Mouse (Mus musculus) hindbrain, embryonic 14.5 days (tissue): ENCODE results near the gene Rai1. TPM values are rescaled to one million over a fixed set of nuclear protein-coding genes. Genes with fewer than 3 reads are reported as not detected.

Experiments used
- ATAC-seq: fragments of 200-750 bp; cut with Nextera tagmentation; 2 replicates; pipeline ENCODE4 v1.8.0; 2017; ENCODE audit warnings: moderate number of reproducible peaks, mild to moderate bottlenecking, moderate TSS enrichment, moderate library complexity; ENCODE audit not compliant: low FRiP score
- DNase-seq: peaks from one replicate; pipeline ENCODE4 v3.0.0-alpha.2; 2015; ENCODE audit warnings: low spot score
- H3K27ac ChIP-seq: fragments of 300-500 bp; sonication (generic); 2 replicates; pipeline ENCODE4 v1.5.1; 2014; ENCODE audit warnings: mild to moderate bottlenecking, moderate library complexity
- H3K27me3 ChIP-seq: fragments of 300-500 bp; sonication (generic); 2 replicates; pipeline ENCODE4 v1.6.1; 2014; ENCODE audit warnings: mild to moderate bottlenecking, low read length, mixed read lengths; ENCODE audit not compliant: control insufficient read depth, insufficient read depth
- H3K36me3 ChIP-seq: fragments of 300-500 bp; sonication (generic); replicated peaks from 2 replicates; pipeline ENCODE4 v1.6.1; 2014; ENCODE audit not compliant: control insufficient read depth, insufficient read depth
- H3K4me1 ChIP-seq: fragments of 300-500 bp; sonication (generic); replicated peaks from 2 replicates; pipeline ENCODE4 v1.6.1; 2014; ENCODE audit warnings: antibody characterized with exemption, low read length, mixed read lengths; ENCODE audit not compliant: control insufficient read depth, insufficient read depth
- H3K4me2 ChIP-seq: fragments of 300-500 bp; sonication (generic); replicated peaks from 2 replicates; pipeline ENCODE4 v1.6.1; 2014; ENCODE audit warnings: mild to moderate bottlenecking, moderate library complexity
- H3K4me3 ChIP-seq: fragments of 300-500 bp; sonication (generic); replicated peaks from 2 replicates; pipeline ENCODE4 v1.5.1; 2014; ENCODE audit warnings: mild to moderate bottlenecking, low read length
- H3K9ac ChIP-seq: fragments of 300-500 bp; sonication (generic); 2 replicates; pipeline ENCODE4 v1.6.1; 2014
- H3K9me3 ChIP-seq: fragments of 300-500 bp; sonication (generic); 2 replicates; pipeline ENCODE4 v1.6.1; 2016; ENCODE audit warnings: low read length; ENCODE audit not compliant: control insufficient read depth
- WGBS: fragments of 180-500 bp; shearing (Covaris S2); extraction: QIAGEN DNeasy Blood & Tissue Kit; methylation state at CpG from one replicate; pipeline ENCODE4 v1.1.7; 2014; 5-methylcytosine and 5-hydroxymethylcytosine counted together
- polyA plus RNA-seq: library from polyadenylated mRNA; unstranded; fragments of >200 nt; fragmentation: Nextera tagmentation; extraction: Ambion mirVana; gene quantifications from 2 replicates; pipeline ENCODE4 v1.2.1, GENCODE M21; 2014

The Rai1 gene
- polyA plus RNA-seq, result 34.1 and 39.1 TPM in 2 replicates

GRCm38 (mm10) chr11:60104810-60105592, at the start of gene Rai1:
Rai1 (plus strand) TSS chr11:60105013.
- peaks cover 35% of the 10 kb centered on the region for H3K4me1 ChIP-seq
- ATAC-seq (peak; percentile 79), DNase-seq (peak; percentile 92)
- H3K36me3 ChIP-seq, result no peaks in the 10 kb centered on the region
- H3K27ac ChIP-seq, result peak within 1 kb of the TSS; percentile 97
- no peaks in the 10 kb centered on the region for H3K9me3 ChIP-seq
- peak within 1 kb of the TSS; percentile 78 for H3K4me2 ChIP-seq
- H3K4me3 ChIP-seq, result peak within 1 kb of the TSS; percentile 93
- H3K9ac ChIP-seq, result peak within 1 kb of the TSS; percentile 99
- under 1% methylated on average over 87 of the region's 105 CpGs for WGBS
- no peaks in the 10 kb centered on the region for H3K27me3 ChIP-seq

GRCm38 (mm10) chr11:60056520-60056919, 48.3 kb upstream of the Rai1 start:
- DNase-seq, result no peak
- H3K36me3 ChIP-seq, result no peaks in the 10 kb centered on the region
- no peak overlapping the region for H3K9ac ChIP-seq
- H3K9me3 ChIP-seq, result no peaks in the 10 kb centered on the region
- no peak overlapping the region for H3K4me3 ChIP-seq
- no peak overlapping the region for H3K27ac ChIP-seq
- no peaks in the 10 kb centered on the region for H3K4me1 ChIP-seq
- no peak overlapping the region for H3K4me2 ChIP-seq
- H3K27me3 ChIP-seq, result no peaks in the 10 kb centered on the region
- WGBS, result 82% methylated on average over 6 of the region's 6 CpGs
- no peak for ATAC-seq

DNA sequence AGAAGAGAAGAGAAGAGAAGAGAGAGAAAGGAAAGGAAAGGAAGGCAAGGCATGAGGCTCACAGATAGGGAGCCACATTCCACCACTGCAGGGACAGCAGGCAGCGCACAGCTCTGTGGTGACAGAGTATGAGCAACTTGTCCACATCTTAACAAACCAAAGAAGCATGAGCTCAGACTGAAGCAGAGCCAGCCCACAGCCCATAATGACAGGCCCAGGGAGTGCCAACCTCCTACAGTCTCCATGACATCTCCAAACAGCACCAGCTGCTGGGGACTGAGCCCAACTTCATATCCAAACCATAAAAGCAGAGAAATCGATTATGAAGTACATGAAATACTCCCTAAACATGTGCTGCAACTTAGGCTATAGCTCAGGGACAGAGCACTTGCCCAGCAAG, 46.8 kb upstream of the Rai1 start:
- no peak overlapping the region for H3K9ac ChIP-seq
- H3K36me3 ChIP-seq, result no peaks in the 10 kb centered on the region
- WGBS, result 75% methylated on average over 2 of the region's 2 CpGs
- no peaks in the 10 kb centered on the region for H3K9me3 ChIP-seq
- H3K27ac ChIP-seq, result no peak overlapping the region
- H3K4me3 ChIP-seq, result no peak overlapping the region
- no peak overlapping the region for H3K4me2 ChIP-seq
- H3K4me1 ChIP-seq, result no peaks in the 10 kb centered on the region
- DNase-seq (no peak), ATAC-seq (no peak)
- H3K27me3 ChIP-seq, result no peaks in the 10 kb centered on the region

DNA sequence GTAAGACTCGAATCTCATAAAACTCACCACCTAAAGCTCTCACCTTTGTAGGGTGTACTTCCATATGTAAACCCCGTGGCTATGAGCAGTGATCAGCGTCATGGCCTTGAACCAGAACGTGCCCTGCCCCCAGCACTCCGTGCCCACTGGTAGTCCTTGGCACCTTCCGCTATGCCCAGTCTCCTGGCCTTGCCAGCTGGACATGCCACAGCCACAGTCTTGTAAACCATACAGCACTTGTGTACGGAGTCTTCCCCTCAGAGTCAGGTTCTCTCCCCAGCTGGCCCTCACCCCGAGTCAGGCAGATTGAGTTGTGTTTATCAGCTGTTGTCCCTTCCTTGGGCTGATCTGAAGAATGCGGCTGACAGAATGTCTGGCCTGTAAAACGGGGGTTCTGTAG, 46.4 kb upstream of the Rai1 start:
- whole genome bisulfite sequencing, result 86% methylated on average over 10 of the region's 10 CpGs

DNA sequence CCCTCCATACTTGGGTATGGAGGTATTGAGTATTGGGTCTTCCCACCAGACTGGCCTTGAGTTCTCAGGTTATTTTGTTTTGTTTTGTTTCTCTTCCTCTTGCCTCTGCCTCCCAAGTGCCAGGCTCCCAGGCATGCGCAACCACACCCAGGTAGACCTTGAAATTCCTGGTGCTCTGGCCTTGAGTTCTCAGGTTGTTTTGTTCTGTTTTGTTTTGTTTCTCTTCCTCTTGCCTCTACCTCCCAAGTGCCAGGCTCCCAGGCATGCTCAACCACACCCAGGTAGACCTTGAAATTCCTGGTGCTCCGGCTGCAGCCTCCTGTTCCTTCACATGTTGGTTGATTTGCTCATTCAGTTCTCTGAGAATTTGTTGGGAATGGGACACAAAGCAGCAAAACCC, 44.8 kb upstream of the Rai1 start:
- Histone ChIP-seq H3K36me3 (no peaks in the 10 kb centered on the region), H3K27ac (no peak overlapping the region), H3K4me2 (no peak overlapping the region), H3K9me3 (no peaks in the 10 kb centered on the region), H3K4me3 (no peak overlapping the region), H3K27me3 (no peaks in the 10 kb centered on the region), H3K4me1 (no peaks in the 10 kb centered on the region), H3K9ac (no peak overlapping the region)
- 96% methylated on average over 2 of the region's 2 CpGs for WGBS
- ATAC-seq, result no peak
- no peak for DNase-seq

More for the DNA sequence above, 46.4 kb upstream of the Rai1 start:
- no peaks in the 10 kb centered on the region for H3K9me3 ChIP-seq
- no peaks in the 10 kb centered on the region for H3K4me1 ChIP-seq
- H3K4me3 ChIP-seq, result no peak overlapping the region
- DNase-seq (no peak), ATAC-seq (no peak)
- H3K27ac ChIP-seq, result no peak overlapping the region
- H3K9ac ChIP-seq, result no peak overlapping the region
- no peak overlapping the region for H3K4me2 ChIP-seq
- H3K27me3 ChIP-seq, result no peaks in the 10 kb centered on the region
- H3K36me3 ChIP-seq, result no peaks in the 10 kb centered on the region

DNA sequence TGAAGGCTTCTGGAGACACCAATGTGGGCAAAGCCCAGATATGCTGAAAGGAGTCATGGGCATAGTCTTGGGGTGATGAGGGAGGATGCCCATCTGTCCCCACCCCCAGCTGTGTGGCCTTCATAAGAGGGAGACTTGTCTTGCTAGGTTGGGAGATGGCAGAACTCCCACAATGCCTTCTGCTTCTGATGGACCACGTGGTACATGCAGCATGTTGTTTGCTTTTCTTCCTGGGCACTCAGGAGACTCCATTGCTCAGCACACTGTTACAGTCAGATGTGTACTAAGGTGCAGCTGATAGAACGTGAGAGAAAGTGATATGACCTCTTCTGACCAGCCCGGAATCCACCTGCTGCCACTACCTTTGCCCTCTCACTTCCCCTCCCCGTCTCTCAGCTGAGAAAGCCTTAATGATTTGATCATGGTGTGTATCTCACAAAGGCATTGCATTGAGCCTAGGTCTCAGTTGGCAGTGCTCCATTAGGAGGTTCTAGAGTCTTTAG, 43.3 kb upstream of the Rai1 start:
- Histone ChIP-seq H3K27me3 (no peaks in the 10 kb centered on the region), H3K4me1 (no peaks in the 10 kb centered on the region), H3K9ac (no peak overlapping the region), H3K4me2 (no peak overlapping the region), H3K27ac (no peak overlapping the region), H3K9me3 (no peaks in the 10 kb centered on the region), H3K36me3 (no peaks in the 10 kb centered on the region), H3K4me3 (no peak overlapping the region)
- DNase-seq (no peak), ATAC-seq (no peak)
- 82% methylated on average over 4 of the region's 4 CpGs for WGBS

- H3K4me1 ChIP-seq, result no peaks in the 10 kb centered on the region
These were observed 39.5 kb upstream of the Rai1 start for GRCm38 (mm10) chr11:60065267-60065666.

GRCm38 (mm10) chr11:60067646-60068045, 37.2 kb upstream of the Rai1 start:
- no peak overlapping the region for H3K4me3 ChIP-seq
- H3K27me3 ChIP-seq, result no peaks in the 10 kb centered on the region
- 89% methylated on average over 4 of the region's 4 CpGs for WGBS
- no peak overlapping the region for H3K27ac ChIP-seq
- H3K4me1 ChIP-seq, result no peaks in the 10 kb centered on the region
- no peak overlapping the region for H3K9ac ChIP-seq
- no peak for DNase-seq
- H3K9me3 ChIP-seq, result no peaks in the 10 kb centered on the region
- ATAC-seq, result no peak
- no peaks in the 10 kb centered on the region for H3K36me3 ChIP-seq
- H3K4me2 ChIP-seq, result no peak overlapping the region

More at GRCm38 (mm10) chr11:60065267-60065666, 39.5 kb upstream of the Rai1 start:
- Histone ChIP-seq H3K27ac (no peak overlapping the region), H3K9ac (no peak overlapping the region), H3K4me2 (no peak overlapping the region), H3K36me3 (no peaks in the 10 kb centered on the region), H3K9me3 (no peaks in the 10 kb centered on the region), H3K27me3 (no peaks in the 10 kb centered on the region), H3K4me3 (no peak overlapping the region)
- DNase-seq, result no peak
- WGBS, result 81% methylated on average over 1 of the region's 1 CpGs
- ATAC-seq, result no peak

DNA sequence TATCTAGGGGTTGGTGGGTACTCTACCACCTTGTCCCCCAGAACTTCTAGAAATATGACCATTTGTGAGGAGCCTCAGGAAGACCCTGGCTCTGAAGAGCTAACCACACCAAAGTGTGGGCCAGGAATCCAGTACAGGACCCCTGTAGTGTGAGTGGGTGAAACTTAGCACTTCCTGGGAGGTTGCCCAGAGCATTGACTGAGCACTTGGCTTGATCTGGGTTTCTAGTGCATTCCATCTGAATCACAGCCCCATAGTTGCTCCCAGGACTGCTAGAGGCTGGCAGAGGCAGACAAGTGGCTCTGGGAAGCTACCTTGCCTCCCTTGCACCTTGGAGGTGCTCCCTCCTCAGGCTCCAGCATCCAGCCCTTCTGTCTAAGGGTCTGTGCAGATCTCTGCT, 36.2 kb upstream of the Rai1 start:
- Histone ChIP-seq H3K9ac (no peak overlapping the region), H3K4me3 (no peak overlapping the region), H3K27me3 (no peaks in the 10 kb centered on the region), H3K4me2 (no peak overlapping the region), H3K27ac (no peak overlapping the region), H3K36me3 (no peaks in the 10 kb centered on the region), H3K4me1 (no peaks in the 10 kb centered on the region), H3K9me3 (no peaks in the 10 kb centered on the region)
- no peak for ATAC-seq
- no peak for DNase-seq
